Mouse (Mus musculus): Measurements from ENCODE around the gene Gm34653. TPM values are rescaled to one million over a fixed set of nuclear protein-coding genes. Genes with fewer than 3 reads are reported as not detected.

The Gm34653 gene
- polyA plus RNA-seq, 1 experiment from 2014 or later: not detected

GRCm38 (mm10) chr2:34855265-34855664 is 22.5 kb downstream of the Gm34653 start:
- no peak overlapping the region for H3K9ac ChIP-seq (replicated peaks)
- ATAC-seq (ENCODE audit: low FRiP score): no peak

DNA sequence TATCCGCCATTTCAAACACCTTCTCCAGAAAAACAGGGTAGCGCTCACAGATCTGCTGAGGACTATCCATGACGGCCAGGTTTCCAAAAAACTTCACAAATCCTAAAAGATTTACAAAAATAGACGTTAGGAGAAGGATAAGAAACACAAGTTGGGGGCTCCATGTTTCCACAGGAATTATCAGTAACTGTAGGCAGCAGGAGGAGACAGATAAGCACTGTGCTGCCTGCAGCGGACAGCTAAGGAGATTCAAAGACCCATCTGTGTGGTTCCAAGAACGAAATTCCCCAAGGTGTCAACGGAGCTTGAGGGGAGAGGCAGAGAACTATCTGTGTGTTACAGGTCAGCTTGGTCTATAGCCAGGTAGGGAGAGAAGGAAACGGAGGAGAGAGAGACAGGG is 24.9 kb downstream of the Gm34653 start:
- no peak overlapping the region for H3K27ac ChIP-seq (replicated peaks)
- ATAC-seq (ENCODE audit: low FRiP score): no peak
- no peaks in the 10 kb centered on the region for H3K9me3 ChIP-seq (replicated peaks)
- no peak overlapping the region for H3K4me2 ChIP-seq
- H3K4me3 ChIP-seq (replicated peaks): no peak overlapping the region
- H3K27me3 ChIP-seq (replicated peaks): no peaks in the 10 kb centered on the region
- H3K4me1 ChIP-seq: no peaks in the 10 kb centered on the region
- 93% methylated on average over 8 of the region's 8 CpGs for WGBS
- no peak overlapping the region for H3K9ac ChIP-seq (replicated peaks)
- peaks cover 84% of the 10 kb centered on the region for H3K36me3 ChIP-seq

More at GRCm38 (mm10) chr2:34855265-34855664, 22.5 kb downstream of the Gm34653 start:
- H3K9me3 ChIP-seq (replicated peaks): no peaks in the 10 kb centered on the region
- no peak overlapping the region for H3K4me3 ChIP-seq (replicated peaks)
- no peak overlapping the region for H3K27ac ChIP-seq (replicated peaks)
- WGBS: 95% methylated on average over 4 of the region's 4 CpGs
- peaks cover 89% of the 10 kb centered on the region for H3K36me3 ChIP-seq
- H3K4me2 ChIP-seq: no peak overlapping the region
- H3K4me1 ChIP-seq: no peaks in the 10 kb centered on the region
- no peaks in the 10 kb centered on the region for H3K27me3 ChIP-seq (replicated peaks)

DNA sequence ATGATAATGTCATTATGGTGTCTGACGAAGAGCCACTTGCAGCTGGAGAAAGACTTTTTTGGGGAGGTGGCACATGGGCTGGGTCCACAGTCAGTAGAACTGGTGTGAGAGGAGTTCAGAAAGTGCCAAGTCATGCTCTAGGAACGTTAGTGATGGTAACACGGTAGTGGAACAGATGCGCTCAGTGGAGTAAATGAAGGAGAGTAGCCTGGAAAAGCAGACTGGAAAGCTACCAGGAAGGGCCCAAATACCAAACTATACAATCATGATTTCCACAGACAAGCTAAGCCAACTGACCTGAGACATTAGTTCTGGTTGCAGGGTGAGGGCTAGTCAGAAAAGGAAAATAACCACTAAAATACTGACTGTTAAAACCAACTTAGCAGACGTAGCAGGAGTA is 36.9 kb downstream of the Gm34653 start:
- H3K9ac ChIP-seq (replicated peaks): peak overlapping the region; percentile 40
- peak overlapping the region; percentile 68 for H3K4me2 ChIP-seq
- H3K27me3 ChIP-seq (replicated peaks): peaks cover 18% of the 10 kb centered on the region
- ATAC-seq (ENCODE audit: low FRiP score): no peak
- H3K9me3 ChIP-seq (replicated peaks): no peaks in the 10 kb centered on the region
- peaks cover 41% of the 10 kb centered on the region for H3K4me1 ChIP-seq
- H3K36me3 ChIP-seq: peaks cover 16% of the 10 kb centered on the region
- whole genome bisulfite sequencing: 28% methylated on average over 5 of the region's 5 CpGs
- peak overlapping the region; percentile 93 for H3K4me3 ChIP-seq (replicated peaks)
- no peak overlapping the region for H3K27ac ChIP-seq (replicated peaks)

- H3K36me3 ChIP-seq: peaks cover 4% of the 10 kb centered on the region
- under 1% methylated on average over 67 of the region's 67 CpGs for WGBS
- peak overlapping the region; percentile 93 for H3K4me3 ChIP-seq (replicated peaks)
- H3K27me3 ChIP-seq (replicated peaks): peaks cover 24% of the 10 kb centered on the region
- peak; percentile 99 for ATAC-seq (ENCODE audit: low FRiP score)
- peaks cover 41% of the 10 kb centered on the region for H3K4me1 ChIP-seq
- H3K4me2 ChIP-seq: peak overlapping the region; percentile 68
- H3K27ac ChIP-seq (replicated peaks): peak overlapping the region; percentile 93
- H3K9me3 ChIP-seq (replicated peaks): no peaks in the 10 kb centered on the region
- H3K9ac ChIP-seq (replicated peaks): peak overlapping the region; percentile 95
Observed at GRCm38 (mm10) chr2:34870520-34871474, 38.0 kb downstream of the Gm34653 start.

- Histone ChIP-seq H3K4me2 (peak within 1 kb of the TSS; percentile 36), H3K4me1 (peaks cover 18% of the 10 kb centered on the region), H3K27me3 (replicated peaks) (peaks cover 26% of the 10 kb centered on the region), H3K36me3 (no peaks in the 10 kb centered on the region), H3K9ac (replicated peaks) (0 out of 2 replicates have a peak within 1 kb of the TSS, but pooled peaks have one; percentile 17), H3K27ac (replicated peaks) (no peak within 1 kb of the TSS), H3K9me3 (replicated peaks) (no peaks in the 10 kb centered on the region), H3K4me3 (replicated peaks) (no peak within 1 kb of the TSS; the same call in 1 of the 2 replicates)
- ATAC-seq (ENCODE audit: low FRiP score): no peak
- WGBS: 2% methylated on average over 14 of the region's 14 CpGs
Observed at GRCm38 (mm10) chr2:34874271-34874670, 41.5 kb downstream of the Gm34653 start, which contains the start of gene Cutal. Cutal (plus strand) TSS chr2:34874396.

DNA sequence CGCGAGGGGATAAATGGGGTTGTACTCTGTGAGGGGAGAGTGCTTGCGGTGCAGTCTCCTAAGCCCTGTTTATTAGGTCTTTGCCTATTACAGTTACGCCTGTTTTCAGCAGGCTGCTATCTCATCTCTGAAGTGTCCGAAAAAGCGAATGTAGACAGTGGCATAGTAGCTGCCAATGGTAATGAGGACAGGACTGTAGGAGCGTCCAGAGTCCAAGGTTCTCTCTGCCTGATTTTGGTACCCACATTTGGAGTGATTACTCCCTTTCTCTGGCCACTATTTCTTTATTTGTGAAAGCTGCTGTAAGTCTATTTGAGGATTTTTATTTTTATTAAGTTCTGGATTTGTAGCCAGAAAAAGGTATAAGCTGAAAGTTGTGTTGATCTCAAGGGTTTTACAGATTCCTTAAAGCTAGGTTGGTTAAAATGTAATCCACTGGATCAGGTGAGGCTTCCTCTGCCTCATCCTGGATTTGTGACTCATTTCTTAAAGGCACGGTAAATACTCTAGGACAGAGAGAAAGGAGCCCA is 42.1 kb downstream of the Gm34653 start, which contains the start of gene Psmd5:
Psmd5 (minus strand) TSS at position 153 of the 530 bp plus-strand sequence.
- no peaks in the 10 kb centered on the region for H3K9me3 ChIP-seq (replicated peaks)
- no peak within 1 kb of the TSS for H3K27ac ChIP-seq (replicated peaks)
- H3K36me3 ChIP-seq: no peaks in the 10 kb centered on the region
- peak within 1 kb of the TSS; percentile 36 for H3K4me2 ChIP-seq
- WGBS: 19% methylated on average over 8 of the region's 8 CpGs
- H3K27me3 ChIP-seq (replicated peaks): peaks cover 26% of the 10 kb centered on the region
- peaks cover 12% of the 10 kb centered on the region for H3K4me1 ChIP-seq
- no peak for ATAC-seq (ENCODE audit: low FRiP score)
- 0 out of 2 replicates have a peak within 1 kb of the TSS, but pooled peaks have one; percentile 17 for H3K9ac ChIP-seq (replicated peaks)
- H3K4me3 ChIP-seq (replicated peaks): no peak within 1 kb of the TSS; the same call in 1 of the 2 replicates

- no peak overlapping the region for H3K4me3 ChIP-seq (replicated peaks)
- H3K27me3 ChIP-seq (replicated peaks): peaks cover 4% of the 10 kb centered on the region
- no peaks in the 10 kb centered on the region for H3K36me3 ChIP-seq
- no peak overlapping the region for H3K9ac ChIP-seq (replicated peaks)
- H3K9me3 ChIP-seq (replicated peaks): no peaks in the 10 kb centered on the region
- ATAC-seq (ENCODE audit: low FRiP score): no peak
- no peak overlapping the region for H3K27ac ChIP-seq (replicated peaks)
- WGBS: 92% methylated on average over 10 of the region's 10 CpGs
- H3K4me1 ChIP-seq: no peaks in the 10 kb centered on the region
- no peak overlapping the region for H3K4me2 ChIP-seq
Observed at GRCm38 (mm10) chr2:34880054-34880453, 47.2 kb downstream of the Gm34653 start.

DNA sequence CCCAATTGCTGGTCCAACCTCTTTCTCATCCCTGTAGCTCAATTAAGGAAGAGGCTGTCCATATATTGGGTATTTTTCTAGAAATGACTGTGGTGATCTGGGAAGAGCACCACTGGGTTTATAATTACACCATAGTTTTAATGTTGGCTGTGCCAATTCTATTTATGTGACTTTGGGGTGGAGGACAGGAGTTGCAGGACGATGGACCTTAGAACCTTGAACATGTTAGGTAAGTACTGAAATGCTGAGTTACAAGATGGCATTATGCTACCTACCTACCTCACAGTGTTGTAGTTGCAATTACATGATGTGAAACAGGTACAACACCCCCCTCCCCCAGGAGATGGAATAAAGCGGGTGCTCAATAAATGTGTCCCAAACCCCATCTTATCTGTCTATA is 50.0 kb downstream of the Gm34653 start:
- Histone ChIP-seq H3K9ac (replicated peaks) (no peak overlapping the region), H3K9me3 (replicated peaks) (no peaks in the 10 kb centered on the region), H3K36me3 (no peaks in the 10 kb centered on the region), H3K4me2 (no peak overlapping the region), H3K27me3 (replicated peaks) (no peaks in the 10 kb centered on the region), H3K4me3 (replicated peaks) (no peak overlapping the region), H3K27ac (replicated peaks) (no peak overlapping the region), H3K4me1 (no peaks in the 10 kb centered on the region)
- 95% methylated on average over 2 of the region's 2 CpGs for WGBS
- ATAC-seq (ENCODE audit: low FRiP score): no peak

DNA sequence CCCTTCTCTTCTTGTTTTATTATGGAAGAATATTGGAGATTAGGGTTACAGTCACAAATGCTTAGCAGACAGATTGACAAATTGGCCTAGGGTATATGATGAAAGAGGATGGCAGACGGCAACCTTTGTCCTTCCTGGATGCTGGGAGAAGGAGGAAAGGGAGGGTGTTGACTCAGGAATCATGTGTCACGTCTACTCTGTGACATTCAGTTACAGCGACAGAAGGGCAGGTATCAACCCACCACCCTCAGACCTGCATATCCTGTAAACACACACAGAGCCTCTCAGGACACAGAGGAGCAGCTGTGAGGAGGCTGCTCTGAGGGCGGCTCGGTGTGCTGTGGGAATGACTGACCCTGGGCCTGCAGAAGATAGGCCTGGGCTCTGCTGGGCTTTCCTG is 50.4 kb downstream of the Gm34653 start:
- Histone ChIP-seq H3K27ac (replicated peaks) (no peak overlapping the region), H3K4me3 (replicated peaks) (no peak overlapping the region), H3K9me3 (replicated peaks) (no peaks in the 10 kb centered on the region), H3K27me3 (replicated peaks) (no peaks in the 10 kb centered on the region), H3K4me1 (no peaks in the 10 kb centered on the region), H3K36me3 (no peaks in the 10 kb centered on the region), H3K9ac (replicated peaks) (no peak overlapping the region), H3K4me2 (no peak overlapping the region)
- no peak for ATAC-seq (ENCODE audit: low FRiP score)
- WGBS: 62% methylated on average over 5 of the region's 5 CpGs

GRCm38 (mm10) chr2:34884186-34884585 is 51.4 kb downstream of the Gm34653 start:
- H3K27me3 ChIP-seq (replicated peaks): no peaks in the 10 kb centered on the region
- H3K4me1 ChIP-seq: no peaks in the 10 kb centered on the region
- no peak overlapping the region for H3K4me3 ChIP-seq (replicated peaks)
- no peak overlapping the region for H3K9ac ChIP-seq (replicated peaks)
- no peak for ATAC-seq (ENCODE audit: low FRiP score)
- no peaks in the 10 kb centered on the region for H3K9me3 ChIP-seq (replicated peaks)
- no peak overlapping the region for H3K4me2 ChIP-seq
- H3K36me3 ChIP-seq: no peaks in the 10 kb centered on the region
- no peak overlapping the region for H3K27ac ChIP-seq (replicated peaks)
- 86% methylated on average over 2 of the region's 2 CpGs for WGBS
